Mouse (Mus musculus): ENCODE measurements at regions not wholly inside any gene's neighbourhood (a gene's known extent, or its start where the extent isn't known, plus 50 kb on each side); places are given as distances from the start of the nearest gene placed in this dataset.

GRCm38 (mm10) chr12:67852625-67853024, 630.3 kb upstream of the Mdga2 start:
- TF ChIP-seq ZC3H11A (IDR thresholded peaks at IDR 0.05; ENCODE audit: borderline replicate concordance, low read depth, low read length), result no peak
- no peak for TF ChIP-seq ZNF384 (IDR thresholded peaks at IDR 0.05; ENCODE audit: low read depth, low read length)
- TF ChIP-seq CHD2 (IDR thresholded peaks at IDR 0.05; ENCODE audit: low read depth, low read length), result no peak
